Mouse (Mus musculus) CH12.LX (cell line): ENCODE measurements at regions not wholly inside any gene's neighbourhood (a gene's known extent, or its start where the extent isn't known, plus 50 kb on each side); places are given as distances from the start of the nearest gene placed in this dataset.
A peak's percentile ranks its signal among the peaks of the same experiment; 100 is the strongest.

Source experiments
- MAX ChIP-seq: IDR thresholded peaks from 2 replicates; pipeline ENCODE4 v1.6.1; 2011; ENCODE audit warnings: low read length, improper control_type of control experiment
- MYC ChIP-seq: IDR thresholded peaks from 2 replicates; pipeline ENCODE4 v1.6.1; 2011; ENCODE audit warnings: low read depth, mild to moderate bottlenecking, improper control_type of control experiment, low read length
- POLR2A ChIP-seq: IDR thresholded peaks from 2 replicates; pipeline ENCODE4 v1.6.1; 2011; ENCODE audit warnings: low read depth, mild to moderate bottlenecking, improper control_type of control experiment, low read length
- SIN3A ChIP-seq: IDR thresholded peaks from 2 replicates; pipeline ENCODE4 v1.6.1; 2012; ENCODE audit warnings: low read length, improper control_type of control experiment, inconsistent platforms
- SMC3 ChIP-seq: IDR thresholded peaks from 2 replicates; pipeline ENCODE4 v1.6.1; 2011; ENCODE audit warnings: low read depth, low read length, improper control_type of control experiment
- TBP ChIP-seq: conservative IDR thresholded peaks from 2 replicates; pipeline ENCODE4 v1.6.1; 2011; ENCODE audit warnings: low read depth, low read length, improper control_type of control experiment
- ZMIZ1 ChIP-seq: IDR thresholded peaks from 2 replicates; pipeline ENCODE4 v1.6.1; 2012; ENCODE audit warnings: low read depth, mild to moderate bottlenecking, inconsistent platforms, low read length, improper control_type of control experiment

GRCm38 (mm10) chr2:133113642-133114041 lies 167.9 kb upstream of the Fermt1 start:
- TF ChIP-seq SIN3A, result no peak
- no peak for TF ChIP-seq MYC
- no peak for TF ChIP-seq TBP
- TF ChIP-seq MAX, result no peak
- TF ChIP-seq ZMIZ1, result no peak
- no peak for TF ChIP-seq POLR2A
- TF ChIP-seq SMC3, result peak; percentile 48
